Mouse (Mus musculus) ES-E14 (cell line): ENCODE data around the gene Ppp2r1b. TPM values are rescaled to one million over a fixed set of nuclear protein-coding genes. Genes with fewer than 3 reads are reported as not detected.

Source experiments
- DNase-seq: peaks from one replicate; pipeline ENCODE4 v3.0.0-alpha.2; 2013; ENCODE audit warnings: low read depth, low spot score
- H3K27ac ChIP-seq: 2 replicates; pipeline ENCODE4 v1.5.1; 2012; ENCODE audit warnings: low read depth, mild to moderate bottlenecking, low read length, moderate library complexity, mixed read lengths; ENCODE audit not compliant: poor library complexity, insufficient read depth, severe bottlenecking
- H3K36me3 ChIP-seq: 2 replicates; pipeline ENCODE4 v1.6.1; 2012; ENCODE audit warnings: mild to moderate bottlenecking, low read length, moderate library complexity, mixed read lengths; ENCODE audit not compliant: control insufficient read depth, poor library complexity, insufficient read depth, severe bottlenecking
- H3K4me1 ChIP-seq, 2 experiments: fragments of 150-350 bp in 1 of 2; sonication (generic) in 1 of 2; 2 replicates each; pipeline ENCODE4 v1.6.1; 2012; ENCODE audit warnings: low read length in 2 of 2, mild to moderate bottlenecking in 1 of 2, mixed read lengths in 1 of 2; ENCODE audit not compliant: control insufficient read depth in 2 of 2, insufficient read depth in 2 of 2, poor library complexity in 1 of 2
- H3K4me3 ChIP-seq, 2 experiments: fragments of 150-350 bp in 1 of 2; sonication (generic) in 1 of 2; 2 replicates each; pipeline ENCODE4 v1.5.1; 2012; ENCODE audit warnings: low read length in 2 of 2, low read depth in 1 of 2, mild to moderate bottlenecking in 1 of 2, mixed read lengths in 1 of 2; ENCODE audit not compliant: insufficient read depth in 1 of 2, poor library complexity in 1 of 2, severe bottlenecking in 1 of 2
- H3K9ac ChIP-seq: 2 replicates; pipeline ENCODE4 v1.6.1; 2012; ENCODE audit warnings: low read depth, mild to moderate bottlenecking, low read length, mixed read lengths; ENCODE audit not compliant: poor library complexity, insufficient read depth, severe bottlenecking
- H3K9me3 ChIP-seq: fragments of 150-350 bp; sonication (generic); 2 replicates; pipeline ENCODE4 v1.6.1; 2012; ENCODE audit warnings: low read depth, mild to moderate bottlenecking, low read length; ENCODE audit not compliant: control insufficient read depth, insufficient read depth
- CHD2 ChIP-seq: IDR thresholded peaks from 2 replicates; pipeline ENCODE4 v1.6.1; 2014; ENCODE audit warnings: mild to moderate bottlenecking, low read depth, low read length, inconsistent platforms
- HCFC1 ChIP-seq: IDR thresholded peaks from 2 replicates; pipeline ENCODE4 v1.6.1; 2012; ENCODE audit warnings: low read length, inconsistent platforms, borderline replicate concordance; ENCODE audit not compliant: insufficient read depth
- MAFK ChIP-seq: IDR thresholded peaks from 2 replicates; pipeline ENCODE4 v1.6.1; 2014; ENCODE audit warnings: mild to moderate bottlenecking, low read depth, low read length, inconsistent platforms; ENCODE audit not compliant: insufficient read depth
- ZC3H11A ChIP-seq: IDR thresholded peaks from 2 replicates; pipeline ENCODE4 v1.6.1; 2012; ENCODE audit warnings: low read depth, mild to moderate bottlenecking, inconsistent platforms, low read length, borderline replicate concordance
- ZNF384 ChIP-seq: IDR thresholded peaks from 2 replicates; pipeline ENCODE4 v1.6.1; 2012; ENCODE audit warnings: low read depth, low read length, inconsistent platforms
- in situ Hi-C, 2 experiments: fragments of 600-800 bp; cut with MboI; formaldehyde crosslinking; loops; one replicate each; pipeline ENCODE4 v1.15.1; 2025; ENCODE audit warnings: low sequenced_read_pairs in 2 of 2, inconsistent platforms in 1 of 2; ENCODE audit not compliant: unreplicated experiment in 2 of 2
- total RNA-seq: library from RNA; depleted of rRNA; stranded (reverse); fragments of 300-350 nt; gene quantifications from 2 replicates; pipeline ENCODE4 v1.2.3, GENCODE M21; 2012

Gene Ppp2r1b
- total RNA-seq, 1 experiment, result 41.6 TPM

DNA sequence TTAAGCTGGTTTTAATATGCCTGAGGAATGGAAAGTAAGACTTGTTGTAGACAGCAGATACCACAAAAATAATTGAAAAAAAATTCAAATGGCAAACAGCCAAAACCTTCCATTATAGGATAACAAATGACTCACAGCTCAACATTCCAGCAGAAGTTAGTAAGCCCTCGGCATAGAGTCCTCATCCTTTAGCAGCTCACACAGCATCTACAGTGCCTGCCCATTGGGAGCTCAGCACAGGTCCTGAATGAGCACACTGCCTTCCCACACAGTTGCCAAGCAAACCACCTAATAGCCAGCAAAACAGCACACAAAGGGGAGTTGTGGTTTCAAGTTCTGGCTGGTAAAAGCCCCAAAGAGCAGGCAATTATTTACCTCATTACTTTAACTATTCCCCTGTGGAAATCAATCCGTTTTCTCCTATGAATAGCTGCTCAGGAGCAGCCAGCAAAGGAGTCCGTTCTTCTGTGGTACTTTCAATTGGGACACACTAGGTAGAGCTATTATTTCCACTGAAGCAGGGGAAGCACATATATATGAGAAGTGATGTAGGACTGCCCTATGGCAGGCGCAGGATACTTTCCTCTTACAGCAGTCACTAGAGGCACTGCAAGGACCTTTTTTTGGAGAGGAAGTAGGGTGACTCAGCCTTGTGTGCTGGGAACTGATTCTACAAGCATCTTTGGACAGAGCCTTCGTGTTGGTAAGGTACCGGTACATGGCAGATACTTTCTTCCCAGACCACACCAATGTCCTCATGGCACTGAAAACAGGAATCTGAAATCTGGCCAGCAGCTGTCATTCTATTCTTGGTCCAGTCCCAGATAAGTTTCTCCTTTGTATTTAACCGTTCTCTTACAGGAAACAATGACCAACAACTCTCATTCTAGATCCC, 55.2 kb downstream of the Ppp2r1b start:
- peaks cover 8% of the 10 kb centered on the region; the same call in 1 of the 2 replicates for H3K36me3 ChIP-seq
- in situ Hi-C loops, result no loop called here
- H3K9me3 ChIP-seq, result no peaks in the 10 kb centered on the region
- TF ChIP-seq ZNF384, result no peak
- TF ChIP-seq HCFC1, result no peak
- H3K27ac ChIP-seq, result no peak overlapping the region
- no peaks in the 10 kb centered on the region for H3K4me1 ChIP-seq
- no peak overlapping the region for H3K9ac ChIP-seq
- H3K4me3 ChIP-seq, result no peak overlapping the region
- no peak for DNase-seq

DNA sequence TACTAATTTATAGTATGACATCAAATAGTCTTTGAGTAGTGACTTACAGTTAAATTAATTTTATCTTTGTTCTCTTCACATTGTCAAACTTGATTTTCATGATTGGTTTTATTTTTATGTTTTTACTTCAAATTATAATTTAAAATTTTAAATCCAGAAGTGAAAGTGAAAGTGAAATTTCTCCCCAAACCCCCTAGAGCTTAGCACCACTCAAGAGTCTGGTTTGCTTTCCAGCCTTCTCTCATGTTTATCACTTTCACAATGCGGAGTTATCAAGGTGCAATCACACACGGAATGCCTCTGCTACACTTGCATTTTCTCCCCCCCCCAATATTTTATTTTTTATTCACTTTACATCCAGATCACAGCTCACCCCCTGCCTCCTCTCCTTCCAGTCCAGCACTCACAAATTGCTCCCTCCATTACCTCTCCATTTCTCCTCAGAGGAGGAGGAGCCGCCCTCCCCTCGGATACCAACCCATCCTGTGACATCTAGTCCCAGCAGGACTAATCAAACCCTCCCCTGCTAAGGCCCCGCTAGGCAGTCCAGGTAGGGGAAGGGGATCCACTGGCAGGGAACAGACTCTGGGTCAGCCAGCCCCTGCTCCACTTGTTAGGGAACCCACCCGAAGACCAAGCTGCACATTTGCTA, 59.2 kb downstream of the Ppp2r1b start:
- no peak overlapping the region for H3K4me3 ChIP-seq
- H3K27ac ChIP-seq, result no peak overlapping the region
- H3K36me3 ChIP-seq, result peaks cover 1% of the 10 kb centered on the region; the same call in 1 of the 2 replicates
- no peaks in the 10 kb centered on the region for H3K9me3 ChIP-seq
- H3K9ac ChIP-seq, result no peak overlapping the region
- DNase-seq, result no peak
- no peaks in the 10 kb centered on the region for H3K4me1 ChIP-seq
- TF ChIP-seq ZC3H11A, result no peak
- in situ Hi-C loops, result no loop called here

DNA sequence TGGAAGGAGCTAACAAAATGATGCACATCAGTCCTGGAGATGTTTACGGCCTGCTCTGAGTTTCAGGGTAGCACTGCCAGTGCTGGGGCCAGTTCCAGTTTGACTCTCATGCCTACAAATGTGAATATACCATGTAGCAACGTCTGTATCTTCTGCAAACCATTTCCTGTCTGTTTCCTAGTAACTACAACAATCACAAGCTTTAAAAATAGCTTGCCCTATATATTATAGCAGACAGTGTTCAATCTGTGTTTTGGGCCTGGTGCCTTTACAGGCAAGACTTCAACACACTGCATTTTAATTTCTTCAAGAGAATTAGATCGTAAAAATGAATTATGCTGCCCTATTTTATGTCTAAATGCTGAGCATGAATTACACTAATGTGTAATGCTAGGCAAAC, 60.2 kb downstream of the Ppp2r1b start:
- no peak for DNase-seq
- in situ Hi-C loops, result no loop called here
- TF ChIP-seq MAFK (no peak), HCFC1 (no peak), ZC3H11A (no peak)
- no peaks in the 10 kb centered on the region for H3K9me3 ChIP-seq
- no peak overlapping the region for H3K4me3 ChIP-seq
- no peaks in the 10 kb centered on the region for H3K36me3 ChIP-seq
- no peak overlapping the region for H3K9ac ChIP-seq
- H3K4me1 ChIP-seq, result no peaks in the 10 kb centered on the region
- no peak overlapping the region for H3K27ac ChIP-seq

DNA sequence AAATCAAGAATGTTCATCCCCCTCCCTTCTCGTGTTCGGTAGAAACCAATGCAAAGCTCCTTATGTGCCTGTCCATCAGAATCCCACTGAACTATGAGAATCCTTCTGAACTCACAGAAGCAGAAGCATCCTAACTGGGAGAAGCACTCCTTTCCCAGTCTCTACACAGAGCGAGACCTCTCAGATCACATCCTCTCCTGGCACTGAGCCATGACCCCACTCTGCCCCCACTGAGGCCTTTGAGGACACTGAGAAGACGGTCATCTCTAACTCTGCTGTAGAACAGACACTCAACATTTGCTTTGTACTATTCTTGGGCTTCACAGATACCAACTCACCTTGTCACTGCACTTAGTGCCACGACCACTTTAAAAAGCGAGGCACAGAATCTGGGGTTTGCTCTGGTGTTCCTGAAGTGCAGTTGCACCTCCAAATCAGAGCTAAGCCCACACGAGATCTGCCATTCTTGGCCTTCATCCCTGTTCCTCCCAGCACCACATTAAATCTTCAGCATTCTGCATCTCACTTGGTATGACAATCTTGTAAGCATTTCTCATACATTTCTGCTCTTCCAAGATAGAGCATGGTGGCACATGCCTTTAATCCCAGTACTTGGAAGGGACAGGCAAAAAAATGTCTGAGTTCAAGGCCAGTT, 66.9 kb downstream of the Ppp2r1b start:
- no peak overlapping the region for H3K4me3 ChIP-seq
- no peak for DNase-seq
- H3K4me1 ChIP-seq, result no peaks in the 10 kb centered on the region
- H3K36me3 ChIP-seq, result no peaks in the 10 kb centered on the region
- in situ Hi-C loops, result no loop called here
- H3K9me3 ChIP-seq, result no peaks in the 10 kb centered on the region
- TF ChIP-seq HCFC1, result no peak
- no peak for TF ChIP-seq ZNF384
- no peak for TF ChIP-seq MAFK
- no peak for TF ChIP-seq ZC3H11A
- TF ChIP-seq CHD2, result no peak
- no peak overlapping the region for H3K9ac ChIP-seq
- H3K27ac ChIP-seq, result no peak overlapping the region
